Mouse (Mus musculus) hindbrain, embryonic 16.5 days (tissue): ENCODE measurements around the gene Tssk3. TPM values are rescaled to one million over a fixed set of nuclear protein-coding genes. Genes with fewer than 3 reads are reported as not detected.
"Not testable (repeated sequence)": the region's sequence is repeated elsewhere in the genome, so short reads cannot be mapped to it uniquely, and the experiment has no call there.

ENCODE experiments used
- ATAC-seq: fragments of 200-750 bp; cut with Nextera tagmentation; 2 replicates; pipeline ENCODE4 v1.8.0; 2017; ENCODE audit warnings: moderate TSS enrichment, moderate library complexity
- H3K27ac ChIP-seq: fragments of 300-500 bp; sonication (generic); 2 replicates; pipeline ENCODE4 v1.5.1; 2014; ENCODE audit warnings: low read depth, mild to moderate bottlenecking, control low read depth, low read length, moderate library complexity
- H3K27me3 ChIP-seq: fragments of 300-500 bp; sonication (generic); replicated peaks from 2 replicates; pipeline ENCODE4 v1.6.1; 2014; ENCODE audit warnings: low read length; ENCODE audit not compliant: control insufficient read depth, insufficient read depth
- H3K36me3 ChIP-seq: fragments of 300-500 bp; sonication (generic); 2 replicates; pipeline ENCODE4 v1.6.1; 2014; ENCODE audit warnings: mild to moderate bottlenecking, low read length, moderate library complexity, mixed read lengths; ENCODE audit not compliant: control insufficient read depth, insufficient read depth
- H3K4me1 ChIP-seq: fragments of 300-500 bp; sonication (generic); 2 replicates; pipeline ENCODE4 v1.6.1; 2014; ENCODE audit warnings: low read depth, low read length; ENCODE audit not compliant: control insufficient read depth, insufficient read depth
- H3K4me2 ChIP-seq: fragments of 300-500 bp; sonication (generic); 2 replicates; pipeline ENCODE4 v1.6.1; 2014; ENCODE audit warnings: mild to moderate bottlenecking, low read length, control low read depth, moderate library complexity
- H3K4me3 ChIP-seq: fragments of 300-500 bp; sonication (generic); 2 replicates; pipeline ENCODE4 v1.5.1; 2014; ENCODE audit warnings: mild to moderate bottlenecking, low read length, control low read depth, moderate library complexity
- H3K9ac ChIP-seq: fragments of 300-500 bp; sonication (generic); 2 replicates; pipeline ENCODE4 v1.6.1; 2014; ENCODE audit warnings: low read depth, mild to moderate bottlenecking, control low read depth, low read length, moderate library complexity
- H3K9me3 ChIP-seq: fragments of 300-500 bp; sonication (generic); 2 replicates; pipeline ENCODE4 v1.6.1; 2014; ENCODE audit warnings: mild to moderate bottlenecking, low read length, moderate library complexity; ENCODE audit not compliant: control insufficient read depth
- WGBS: fragments of 180-500 bp; shearing (Covaris S2); extraction: QIAGEN DNeasy Blood & Tissue Kit; methylation state at CpG from one replicate; pipeline ENCODE4 v1.1.7; 2014; 5-methylcytosine and 5-hydroxymethylcytosine counted together
- polyA plus RNA-seq: library from polyadenylated mRNA; unstranded; fragments of >200 nt; fragmentation: Nextera tagmentation; extraction: Ambion mirVana; gene quantifications from 2 replicates; pipeline ENCODE4 v1.2.1, GENCODE M21; 2015

Tssk3 gene
- polyA plus RNA-seq, 1 experiment from 2014 or later, result 0.79 TPM

GRCm38 (mm10) chr4:129457311-129457710 lies 33.5 kb downstream of the Tssk3 start:
- not testable (repeated sequence) for H3K9me3 ChIP-seq, H3K36me3 ChIP-seq, H3K4me2 ChIP-seq, H3K9ac ChIP-seq, H3K27me3 ChIP-seq, ATAC-seq, H3K27ac ChIP-seq, H3K4me3 ChIP-seq, H3K4me1 ChIP-seq
- WGBS, result 75% methylated on average over 2 of the region's 2 CpGs

GRCm38 (mm10) chr4:129456126-129456525 lies 34.7 kb downstream of the Tssk3 start:
- no peak overlapping the region for H3K4me3 ChIP-seq
- WGBS, result 58% methylated on average over 5 of the region's 5 CpGs
- H3K36me3 ChIP-seq, result no peaks in the 10 kb centered on the region
- H3K9me3 ChIP-seq, result no peaks in the 10 kb centered on the region
- H3K9ac ChIP-seq, result no peak overlapping the region
- no peak overlapping the region for H3K4me2 ChIP-seq
- no peaks in the 10 kb centered on the region for H3K4me1 ChIP-seq
- H3K27ac ChIP-seq, result no peak overlapping the region
- no peak for ATAC-seq
- H3K27me3 ChIP-seq, result no peaks in the 10 kb centered on the region

- WGBS, result 1% methylated on average over 5 of the region's 5 CpGs
- Histone ChIP-seq H3K4me1 (no peaks in the 10 kb centered on the region), H3K27me3 (no peaks in the 10 kb centered on the region), H3K4me3 (no peak overlapping the region), H3K9ac (no peak overlapping the region), H3K36me3 (no peaks in the 10 kb centered on the region), H3K9me3 (no peaks in the 10 kb centered on the region), H3K4me2 (no peak overlapping the region), H3K27ac (no peak overlapping the region)
- peak; percentile 90 for ATAC-seq
These were observed 35.6 kb downstream of the Tssk3 start for GRCm38 (mm10) chr4:129455265-129455664.

DNA sequence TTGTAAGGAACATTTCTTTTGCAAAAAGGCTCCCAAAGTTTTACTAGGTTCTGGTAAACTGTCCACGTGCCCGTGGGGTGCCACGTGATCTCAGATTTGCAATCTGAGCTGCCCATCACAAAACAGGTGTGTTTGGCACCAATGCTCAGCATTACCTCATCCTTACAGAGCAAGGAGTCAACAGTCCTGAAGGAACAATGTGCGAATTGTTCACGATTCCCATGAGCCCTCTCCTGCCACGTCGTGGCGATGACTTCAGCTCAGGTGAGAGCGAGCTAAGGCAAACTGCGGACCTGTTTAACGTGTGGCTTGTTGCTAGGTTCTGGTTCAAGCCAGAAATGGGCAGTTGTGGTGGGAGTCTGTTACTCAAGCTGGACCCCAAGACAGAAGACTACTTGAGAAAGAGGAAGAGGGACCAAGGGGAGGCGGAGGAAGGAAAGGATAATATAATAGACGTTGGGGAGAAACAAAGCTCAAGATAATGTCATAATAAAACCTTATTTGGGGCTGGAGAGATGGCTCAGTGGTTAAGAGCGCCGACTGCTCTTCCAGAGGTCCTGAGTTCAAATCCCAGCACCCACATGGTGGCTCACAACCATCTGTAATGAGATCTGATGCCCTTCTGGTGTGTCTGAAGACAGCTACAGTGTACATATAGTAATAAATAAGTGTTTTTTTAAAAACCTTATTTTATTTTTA lies 39.2 kb downstream of the Tssk3 start:
- ATAC-seq, result no peak

GRCm38 (mm10) chr4:129450851-129451250 lies 40.0 kb downstream of the Tssk3 start:
- no peak overlapping the region for H3K4me3 ChIP-seq
- 80% methylated on average over 2 of the region's 2 CpGs for WGBS
- H3K27me3 ChIP-seq, result no peaks in the 10 kb centered on the region
- no peaks in the 10 kb centered on the region for H3K36me3 ChIP-seq
- no peak overlapping the region for H3K9ac ChIP-seq
- H3K4me1 ChIP-seq, result no peaks in the 10 kb centered on the region
- no peaks in the 10 kb centered on the region for H3K9me3 ChIP-seq
- H3K4me2 ChIP-seq, result no peak overlapping the region
- no peak overlapping the region for H3K27ac ChIP-seq
- ATAC-seq, result no peak

More for the DNA sequence above, 39.2 kb downstream of the Tssk3 start:
- Histone ChIP-seq H3K27me3 (no peaks in the 10 kb centered on the region), H3K9ac (no peak overlapping the region), H3K4me3 (no peak overlapping the region), H3K36me3 (no peaks in the 10 kb centered on the region), H3K27ac (no peak overlapping the region), H3K4me1 (no peaks in the 10 kb centered on the region), H3K9me3 (no peaks in the 10 kb centered on the region), H3K4me2 (no peak overlapping the region)
- 88% methylated on average over 15 of the region's 15 CpGs for WGBS

GRCm38 (mm10) chr4:129448713-129449112 lies 42.1 kb downstream of the Tssk3 start:
- Histone ChIP-seq H3K27ac (no peak overlapping the region), H3K9me3 (no peaks in the 10 kb centered on the region), H3K27me3 (no peaks in the 10 kb centered on the region), H3K4me2 (no peak overlapping the region), H3K4me3 (no peak overlapping the region), H3K4me1 (no peaks in the 10 kb centered on the region), H3K9ac (no peak overlapping the region), H3K36me3 (no peaks in the 10 kb centered on the region)
- no peak for ATAC-seq
- WGBS, result 91% methylated on average over 6 of the region's 6 CpGs

- H3K36me3 ChIP-seq, result no peaks in the 10 kb centered on the region
- H3K9ac ChIP-seq, result no peak overlapping the region
- ATAC-seq, result no peak
- H3K9me3 ChIP-seq, result no peaks in the 10 kb centered on the region
- 85% methylated on average over 11 of the region's 11 CpGs for WGBS
- no peaks in the 10 kb centered on the region for H3K27me3 ChIP-seq
- H3K4me3 ChIP-seq, result no peak overlapping the region
- no peaks in the 10 kb centered on the region for H3K4me1 ChIP-seq
- H3K4me2 ChIP-seq, result no peak overlapping the region
- no peak overlapping the region for H3K27ac ChIP-seq
These were observed 42.9 kb downstream of the Tssk3 start for GRCm38 (mm10) chr4:129447778-129448563.

DNA sequence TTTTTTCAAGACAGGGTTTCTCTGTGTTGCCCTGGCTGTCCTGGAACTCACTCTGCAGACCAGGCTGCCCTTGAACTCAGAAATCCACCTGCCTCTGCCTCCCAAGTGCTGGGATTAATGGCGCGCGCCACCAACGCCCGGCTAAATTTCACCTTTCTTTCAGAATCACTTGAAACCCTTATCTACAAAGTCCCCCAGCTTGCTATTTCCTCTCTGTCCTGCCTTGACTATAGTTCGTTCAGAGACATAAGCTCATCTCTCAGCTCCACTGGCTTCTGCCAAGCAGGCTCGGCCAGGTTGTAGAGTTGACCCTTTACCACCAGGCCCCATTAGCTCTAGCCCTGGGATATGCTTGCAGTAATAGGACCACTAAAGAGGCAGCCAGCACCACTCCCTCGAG lies 43.5 kb downstream of the Tssk3 start:
- Histone ChIP-seq H3K4me3 (no peak overlapping the region), H3K4me1 (no peaks in the 10 kb centered on the region), H3K9ac (no peak overlapping the region), H3K27me3 (no peaks in the 10 kb centered on the region), H3K9me3 (no peaks in the 10 kb centered on the region), H3K4me2 (no peak overlapping the region), H3K36me3 (no peaks in the 10 kb centered on the region), H3K27ac (no peak overlapping the region)
- ATAC-seq, result no peak
- WGBS, result 85% methylated on average over 8 of the region's 8 CpGs

GRCm38 (mm10) chr4:129441145-129441544 lies 49.7 kb downstream of the Tssk3 start:
- ATAC-seq, result no peak
- H3K9me3 ChIP-seq, result no peaks in the 10 kb centered on the region
- H3K4me3 ChIP-seq, result peak overlapping the region; percentile 65; the same call in 1 of the 2 replicates

More at GRCm38 (mm10) chr4:129441145-129441544, 49.7 kb downstream of the Tssk3 start:
- Histone ChIP-seq H3K9ac (no peak overlapping the region), H3K27ac (no peak overlapping the region), H3K27me3 (peaks cover 4% of the 10 kb centered on the region), H3K4me1 (peaks cover 6% of the 10 kb centered on the region), H3K4me2 (peak overlapping the region; percentile 67), H3K36me3 (no peaks in the 10 kb centered on the region)
- 41% methylated on average over 6 of the region's 6 CpGs for WGBS
